Mouse (Mus musculus): ENCODE measurements at regions not wholly inside any gene's neighbourhood (a gene's known extent, or its start where the extent isn't known, plus 50 kb on each side); places are given as distances from the start of the nearest gene placed in this dataset.

- DNase-seq (ENCODE audit: low spot score in 2 of 2), result no peak
Measured at GRCm38 (mm10) chr7:134534821-134535220, 135.6 kb upstream of the Dock1 start.

- DNase-seq (ENCODE audit: low spot score in 2 of 2), result no peak
Measured at GRCm38 (mm10) chr7:134541699-134542098, 128.8 kb upstream of the Dock1 start.

- no peak for DNase-seq (ENCODE audit: low spot score in 2 of 2)
Measured at GRCm38 (mm10) chr7:134546187-134546586, 124.3 kb upstream of the Dock1 start.

- no peak for DNase-seq (ENCODE audit: low spot score in 2 of 2)
Measured at GRCm38 (mm10) chr7:134549286-134549919, 121.1 kb upstream of the Dock1 start.

- peak; percentile 13 to 25 for DNase-seq (ENCODE audit: low spot score in 2 of 2)
Measured at GRCm38 (mm10) chr7:134550221-134550809, 120.1 kb upstream of the Dock1 start.

- DNase-seq (ENCODE audit: low spot score in 2 of 2), result no peak
Measured at GRCm38 (mm10) chr7:134552051-134552451, 118.4 kb upstream of the Dock1 start.

- DNase-seq (ENCODE audit: low spot score in 2 of 2), result peak in 1 of 2 experiments; percentile 10
Measured at GRCm38 (mm10) chr7:134556061-134556460, 114.4 kb upstream of the Dock1 start.

- peak; percentile 13 to 50 for DNase-seq (ENCODE audit: low spot score in 2 of 2)
Measured at GRCm38 (mm10) chr7:134566322-134566721, 104.1 kb upstream of the Dock1 start.

GRCm38 (mm10) chr7:134569247-134569646 is 101.2 kb upstream of the Dock1 start:
- no peak for DNase-seq (ENCODE audit: low spot score in 2 of 2)

GRCm38 (mm10) chr7:134570176-134570810 is 100.2 kb upstream of the Dock1 start:
- no peak for DNase-seq (ENCODE audit: low spot score in 2 of 2)

- DNase-seq (ENCODE audit: low spot score in 2 of 2), result no peak
Measured at GRCm38 (mm10) chr7:134581746-134582145, 88.7 kb upstream of the Dock1 start.

- DNase-seq (ENCODE audit: low spot score in 2 of 2), result no peak
Measured at GRCm38 (mm10) chr7:134585478-134585877, 85.0 kb upstream of the Dock1 start.

GRCm38 (mm10) chr7:134586990-134587389 is 83.5 kb upstream of the Dock1 start:
- no peak for DNase-seq (ENCODE audit: low spot score in 2 of 2)

- DNase-seq (ENCODE audit: low spot score in 2 of 2), result no peak
Measured at GRCm38 (mm10) chr7:134607886-134608285, 62.6 kb upstream of the Dock1 start.

GRCm38 (mm10) chr7:134610159-134610558 is 60.3 kb upstream of the Dock1 start:
- DNase-seq (ENCODE audit: low spot score in 2 of 2), result no peak

GRCm38 (mm10) chr7:134611371-134611770 is 59.1 kb upstream of the Dock1 start:
- no peak for DNase-seq (ENCODE audit: low spot score in 2 of 2)

- DNase-seq (ENCODE audit: low spot score in 2 of 2), result peak; percentile 21 to 26
Measured at GRCm38 (mm10) chr7:134612175-134612633, 58.2 kb upstream of the Dock1 start.

GRCm38 (mm10) chr7:134619220-134619975 is 51.1 kb upstream of the Dock1 start:
- DNase-seq (ENCODE audit: low spot score in 2 of 2), result no peak

GRCm38 (mm10) chr7:134620006-134620405 is 50.4 kb upstream of the Dock1 start:
- DNase-seq (ENCODE audit: low spot score in 2 of 2), result no peak
